ENCODE assay signal across 19 mouse cellular contexts in genomic region chr10:80653156-80653720, GRCm38 (mm10). TPM values are rescaled to one million over a fixed set of nuclear protein-coding genes. Genes with fewer than 3 reads are reported as not detected.
DNase-seq lines count a peak whose midpoint lies in the region; ATAC-seq and TF ChIP-seq lines count a peak whose summit lies in the region.
"Had no signal": no experiment of that assay in that cellular context is flagged by ENCODE, and none has a peak within 500 bp of the region (broad histone marks: within the 10 kb centered on the region; RNA-seq: fewer than 3 reads in every experiment).

No protein-coding gene starts in this region.

- peaks cover 43% of the 10 kb centered on the region for H3K4me1 ChIP-seq in cerebellum, adult 2 months (ENCODE audit: control insufficient read depth, insufficient read depth, low read length)
- peaks cover 37% of the 10 kb centered on the region for H3K4me1 ChIP-seq in hindbrain, embryonic 12.5 days
- peaks cover 17% of the 10 kb centered on the region for H3K4me1 ChIP-seq in hindbrain, embryonic 16.5 days (ENCODE audit: control insufficient read depth, insufficient read depth, low read depth, low read length)
- H3K4me1 ChIP-seq in neural tube, embryonic 14.5 days (ENCODE audit: control insufficient read depth, insufficient read depth, low read length): peaks cover 18% of the 10 kb centered on the region

- DNase-seq in cerebellum, adult 2 months: no peak
- no peak for DNase-seq in cerebellum, adult 9-10 months
- no peak for DNase-seq in neural tube, embryonic 10.5 days (ENCODE audit: extremely low spot score, low spot score)
- no peak for DNase-seq in right cerebral cortex, postnatal 36 days (ENCODE audit: low spot score in 2 of 2)
- DNase-seq: cerebellum, postnatal 14 days; heart, adult 11 months; kidney, adult 8-10 months; lung, embryonic 14.5 days; midbrain, embryonic 14.5 days; right cerebral cortex, adult 18-20 months; spleen, adult 18-20 months; thymus, adult 18-20 months had no signal

- H3K4me3 ChIP-seq in cerebellum, adult 2 months (replicated peaks; ENCODE audit: insufficient read depth, low read depth, low read length): no peak overlapping the region
- no peak overlapping the region for H3K4me3 ChIP-seq in hindbrain, embryonic 12.5 days
- H3K4me3 ChIP-seq in hindbrain, embryonic 16.5 days (ENCODE audit: low read length): no peak overlapping the region
- H3K4me3 ChIP-seq in neural tube, embryonic 14.5 days (ENCODE audit: low read depth, low read length): no peak overlapping the region
- H3K4me3 ChIP-seq: limb, embryonic 15.5 days had no signal

- H3K27me3 ChIP-seq in cerebellum, adult 2 months (ENCODE audit: control insufficient read depth, insufficient read depth, low read length): no peaks in the 10 kb centered on the region
- H3K27me3 ChIP-seq in hindbrain, embryonic 12.5 days: no peaks in the 10 kb centered on the region
- H3K27me3 ChIP-seq in hindbrain, embryonic 16.5 days (replicated peaks; ENCODE audit: control insufficient read depth, insufficient read depth, low read length): no peaks in the 10 kb centered on the region
- no peaks in the 10 kb centered on the region for H3K27me3 ChIP-seq in neural tube, embryonic 14.5 days (ENCODE audit: control insufficient read depth, insufficient read depth, low read length)
- H3K27me3 ChIP-seq: limb, embryonic 15.5 days had no signal

- no peak for TF ChIP-seq CTCF in cerebellum, adult 2 months (IDR thresholded peaks at IDR 0.05; ENCODE audit: borderline replicate concordance, insufficient read depth, low read depth, low read length)

- H3K9me3 ChIP-seq in hindbrain, embryonic 12.5 days (replicated peaks): no peaks in the 10 kb centered on the region
- H3K9me3 ChIP-seq in hindbrain, embryonic 16.5 days (ENCODE audit: control insufficient read depth, low read length): no peaks in the 10 kb centered on the region
- H3K9me3 ChIP-seq in neural tube, embryonic 14.5 days (ENCODE audit: control insufficient read depth, low read length): no peaks in the 10 kb centered on the region
- H3K9me3 ChIP-seq: limb, embryonic 15.5 days had no signal

- peak overlapping the region; percentile 20; the same call in 1 of the 2 replicates for H3K9ac ChIP-seq in hindbrain, embryonic 12.5 days
- no peak overlapping the region for H3K9ac ChIP-seq in hindbrain, embryonic 16.5 days (ENCODE audit: low read depth, low read length)
- H3K9ac ChIP-seq in neural tube, embryonic 14.5 days (replicated peaks; ENCODE audit: low read depth, low read length): 0 out of 2 replicates have a peak overlapping the region, but pooled peaks have one; percentile 7
- H3K9ac ChIP-seq: limb, embryonic 15.5 days; lung, embryonic 14.5 days had no signal

- 21% methylated on average over 6 of the region's 6 CpGs for WGBS in cerebellum, adult 2 months
- 89% methylated on average over 6 of the region's 6 CpGs for WGBS in hindbrain, embryonic 12.5 days
- 85% methylated on average over 6 of the region's 6 CpGs for WGBS in hindbrain, embryonic 16.5 days
- 84% methylated on average over 6 of the region's 6 CpGs for WGBS in neural tube, embryonic 14.5 days

- no peak for ATAC-seq in hindbrain, embryonic 12.5 days (ENCODE audit: low FRiP score)
- ATAC-seq in hindbrain, embryonic 16.5 days: no peak
- no peak for ATAC-seq in neural tube, embryonic 14.5 days (ENCODE audit: low read depth)
- ATAC-seq: CD4-positive, CD25-positive, alpha-beta regulatory T cell, adult 4 months; forebrain, embryonic 16.5 days had no signal

- TF ChIP-seq POLR2A in cerebellum, adult 2 months (IDR thresholded peaks at IDR 0.05; ENCODE audit: borderline replicate concordance, insufficient read depth, low read length): no peak

- H3K36me3 ChIP-seq in hindbrain, embryonic 12.5 days: peaks cover 16% of the 10 kb centered on the region
- H3K36me3 ChIP-seq in hindbrain, embryonic 16.5 days (ENCODE audit: control insufficient read depth, insufficient read depth, low read length): peaks cover 2% of the 10 kb centered on the region; the same call in 1 of the 2 replicates
- peaks cover 4% of the 10 kb centered on the region for H3K36me3 ChIP-seq in neural tube, embryonic 14.5 days (ENCODE audit: control insufficient read depth, insufficient read depth, low read length)

- no peak overlapping the region for H3K4me2 ChIP-seq in hindbrain, embryonic 12.5 days (replicated peaks)
- H3K4me2 ChIP-seq in hindbrain, embryonic 16.5 days (ENCODE audit: low read length): no peak overlapping the region
- no peak overlapping the region for H3K4me2 ChIP-seq in neural tube, embryonic 14.5 days (ENCODE audit: low read depth, low read length)
- H3K4me2 ChIP-seq: limb, embryonic 15.5 days; lung, embryonic 14.5 days had no signal

- H3K27ac ChIP-seq in cerebellum, adult 2 months (ENCODE audit: insufficient read depth, low read length): 0 out of 2 replicates have a peak overlapping the region, but pooled peaks have one; percentile 22
- no peak overlapping the region for H3K27ac ChIP-seq in hindbrain, embryonic 12.5 days
- no peak overlapping the region for H3K27ac ChIP-seq in hindbrain, embryonic 16.5 days (ENCODE audit: low read depth, low read length)
- H3K27ac ChIP-seq in neural tube, embryonic 14.5 days (ENCODE audit: low read depth, low read length): no peak overlapping the region
- H3K27ac ChIP-seq: limb, embryonic 15.5 days; macrophage had no signal

RNA-seq across cellular contexts. Expression of gene Btbd2, which starts 3.6 kb away (rescaled TPM):
- 106 and 108 TPM in 2 replicates for polyA plus RNA-seq in cerebellum, adult 2 months (2012; rRNA removed)
- polyA plus RNA-seq in hindbrain, embryonic 12.5 days (2016; fragmentation: Nextera tagmentation; extraction: Ambion mirVana): 87.8 and 96.4 TPM in 2 replicates
- 21.2 and 83.2 TPM in 2 replicates for polyA plus RNA-seq in hindbrain, embryonic 16.5 days (2015; fragmentation: Nextera tagmentation; extraction: Ambion mirVana)
- polyA plus RNA-seq in neural tube, embryonic 14.5 days (2014; fragmentation: Nextera tagmentation; extraction: Ambion mirVana): 75.0 and 79.7 TPM in 2 replicates

RNA-seq across cellular contexts. Expression of gene Mknk2, which starts 24.7 kb away (rescaled TPM):
- 59.3 and 64.4 TPM in 2 replicates for polyA plus RNA-seq in cerebellum, adult 2 months (2012; rRNA removed)
- 88.1 and 90.3 TPM in 2 replicates for polyA plus RNA-seq in hindbrain, embryonic 12.5 days (2016; fragmentation: Nextera tagmentation; extraction: Ambion mirVana)
- 35.6 and 55.7 TPM in 2 replicates for polyA plus RNA-seq in hindbrain, embryonic 16.5 days (2015; fragmentation: Nextera tagmentation; extraction: Ambion mirVana)
- polyA plus RNA-seq in neural tube, embryonic 14.5 days (2014; fragmentation: Nextera tagmentation; extraction: Ambion mirVana): 43.1 and 57.3 TPM in 2 replicates

RNA-seq across cellular contexts. Expression of gene Csnk1g2, which starts 30.6 kb away (rescaled TPM):
- polyA plus RNA-seq in cerebellum, adult 2 months (2012; rRNA removed): 208 and 218 TPM in 2 replicates
- polyA plus RNA-seq in hindbrain, embryonic 12.5 days (2016; fragmentation: Nextera tagmentation; extraction: Ambion mirVana): 190 and 192 TPM in 2 replicates
- polyA plus RNA-seq in hindbrain, embryonic 16.5 days (2015; fragmentation: Nextera tagmentation; extraction: Ambion mirVana): 24.9 and 77.7 TPM in 2 replicates
- 50.3 and 76.8 TPM in 2 replicates for polyA plus RNA-seq in neural tube, embryonic 14.5 days (2014; fragmentation: Nextera tagmentation; extraction: Ambion mirVana)

RNA-seq across cellular contexts. Expression of gene Gm49322, which starts 47.4 kb away (rescaled TPM):
- 3.5 and 4.2 TPM in 2 replicates for polyA plus RNA-seq in cerebellum, adult 2 months (2012; rRNA removed)
- polyA plus RNA-seq in hindbrain, embryonic 12.5 days (2016; fragmentation: Nextera tagmentation; extraction: Ambion mirVana): 5.2 and 5.3 TPM in 2 replicates
- 2.3 and 3.1 TPM in 2 replicates for polyA plus RNA-seq in hindbrain, embryonic 16.5 days (2015; fragmentation: Nextera tagmentation; extraction: Ambion mirVana)
- polyA plus RNA-seq in neural tube, embryonic 14.5 days (2014; fragmentation: Nextera tagmentation; extraction: Ambion mirVana): 0.96 and 0.98 TPM in 2 replicates
- polyA plus RNA-seq: macrophage had no signal

RNA-seq across cellular contexts. Expression of gene Mob3a, which starts 48.5 kb away (rescaled TPM):
- polyA plus RNA-seq in cerebellum, adult 2 months (2012; rRNA removed): 12.6 and 14.2 TPM in 2 replicates
- 56.5 and 62.9 TPM in 2 replicates for polyA plus RNA-seq in hindbrain, embryonic 12.5 days (2016; fragmentation: Nextera tagmentation; extraction: Ambion mirVana)
- polyA plus RNA-seq in hindbrain, embryonic 16.5 days (2015; fragmentation: Nextera tagmentation; extraction: Ambion mirVana): 56.9 and 59.5 TPM in 2 replicates
- 42.0 and 48.6 TPM in 2 replicates for polyA plus RNA-seq in neural tube, embryonic 14.5 days (2014; fragmentation: Nextera tagmentation; extraction: Ambion mirVana)
